Mouse (Mus musculus) T-helper 17 cell (primary cell): ENCODE results near the gene Cpsf2.

Experiments used
- in situ Hi-C, 2 experiments: fragments of 300-600 bp; cut with MboI, MseI; formaldehyde crosslinking; loops; 1 replicate in 1 of 2; 2 replicates in 1 of 2; pipeline ENCODE4 v1.15.1; 2025; ENCODE audit warnings: high pct_unique_total_duplicates in 2 of 2

Cpsf2 gene

DNA sequence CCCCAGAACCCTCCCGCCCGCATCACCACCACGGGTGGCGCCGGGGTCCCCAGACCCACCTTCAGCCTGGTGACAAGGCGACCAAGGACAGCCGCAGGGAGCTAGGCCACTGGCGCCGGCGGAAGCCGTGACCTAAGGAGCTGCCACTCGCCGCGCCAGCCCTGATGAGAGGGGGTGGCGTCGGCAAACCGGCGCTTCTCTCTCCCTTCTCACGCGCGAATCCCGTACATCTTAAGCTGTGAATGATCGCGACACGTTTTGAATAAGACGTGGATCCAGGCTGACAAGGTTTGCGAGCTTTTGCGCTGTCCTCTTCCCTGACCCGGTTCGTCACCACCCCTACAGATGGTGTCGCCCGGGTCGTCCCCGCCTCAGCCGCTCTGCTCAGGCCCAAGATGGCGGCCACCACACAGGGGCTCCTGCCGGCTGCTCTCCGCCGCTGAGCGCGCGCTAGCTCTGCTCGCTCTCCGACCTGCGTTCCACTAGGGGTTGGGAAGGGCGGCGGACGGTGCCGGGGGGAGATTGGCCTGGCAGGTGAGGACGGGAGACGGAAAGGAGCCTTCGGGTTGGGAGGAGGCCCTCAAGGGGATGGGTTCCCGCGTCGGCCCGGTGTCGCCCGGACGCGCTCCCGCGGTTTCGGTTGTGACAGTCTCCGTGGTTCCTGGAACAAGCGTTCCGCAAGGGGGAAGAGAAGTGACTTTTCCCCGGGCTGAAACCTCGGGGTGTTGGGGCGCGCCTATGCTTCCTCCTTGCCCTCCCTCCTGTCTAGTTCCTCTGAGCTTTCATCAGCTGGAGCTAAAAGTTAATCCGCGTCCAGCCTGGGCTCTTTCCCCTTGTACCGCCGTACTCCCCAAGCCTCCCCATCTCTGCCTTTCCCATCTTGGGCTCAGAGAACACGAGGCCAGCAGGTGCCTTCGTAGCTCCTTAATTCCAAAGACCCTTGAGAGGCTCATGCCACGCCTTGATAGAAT is at the start of gene Cpsf2:
Cpsf2 (plus strand) TSS at position 388 of the 971 bp plus-strand sequence.
- in situ Hi-C loops = loop anchor here (10.0 to 25.0 kb wide), 4 partner anchors 669 to 1369 kb away; partner anchors contain the start of gene Ppp4r3a (in 1 of the 2)

GRCm38 (mm10) chr12:101928423-101928822 is 47.4 kb upstream of the Cpsf2 start:
- in situ Hi-C loops = no loop called here

GRCm38 (mm10) chr12:101935223-101935622 is 40.6 kb upstream of the Cpsf2 start:
- in situ Hi-C loops = no loop called here

- in situ Hi-C loops = no loop called here
Measured at GRCm38 (mm10) chr12:101937572-101937971, 38.2 kb upstream of the Cpsf2 start.

- in situ Hi-C loops = no loop called here
Measured at GRCm38 (mm10) chr12:101947986-101948385, 27.8 kb upstream of the Cpsf2 start.

GRCm38 (mm10) chr12:101948801-101949200 is 27.0 kb upstream of the Cpsf2 start:
- in situ Hi-C loops = no loop called here

DNA sequence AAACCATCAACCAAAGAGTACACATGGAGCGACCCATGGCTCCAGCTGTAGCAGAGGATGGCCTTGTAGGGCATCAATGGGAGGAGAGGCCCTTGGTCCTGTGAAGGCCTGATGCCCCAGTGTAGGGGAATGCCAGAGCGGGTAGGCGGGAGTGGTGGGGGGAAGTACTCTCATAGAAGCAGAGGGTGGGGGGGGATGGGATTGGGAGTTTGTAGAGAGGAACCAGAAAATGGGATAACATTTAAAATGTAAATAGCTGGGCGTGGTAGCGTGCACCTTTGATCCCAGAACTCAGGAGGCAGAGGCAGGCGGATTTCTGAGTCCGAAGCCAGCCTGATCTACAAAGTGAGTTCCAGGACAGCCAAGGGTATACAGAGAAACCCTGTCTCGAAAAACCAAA is 20.0 kb upstream of the Cpsf2 start:
- in situ Hi-C loops = loop anchor here in 1 of 2 experiments (25.0 kb wide), 1 partner anchor 1381 kb away; no protein-coding TSS in a partner anchor

DNA sequence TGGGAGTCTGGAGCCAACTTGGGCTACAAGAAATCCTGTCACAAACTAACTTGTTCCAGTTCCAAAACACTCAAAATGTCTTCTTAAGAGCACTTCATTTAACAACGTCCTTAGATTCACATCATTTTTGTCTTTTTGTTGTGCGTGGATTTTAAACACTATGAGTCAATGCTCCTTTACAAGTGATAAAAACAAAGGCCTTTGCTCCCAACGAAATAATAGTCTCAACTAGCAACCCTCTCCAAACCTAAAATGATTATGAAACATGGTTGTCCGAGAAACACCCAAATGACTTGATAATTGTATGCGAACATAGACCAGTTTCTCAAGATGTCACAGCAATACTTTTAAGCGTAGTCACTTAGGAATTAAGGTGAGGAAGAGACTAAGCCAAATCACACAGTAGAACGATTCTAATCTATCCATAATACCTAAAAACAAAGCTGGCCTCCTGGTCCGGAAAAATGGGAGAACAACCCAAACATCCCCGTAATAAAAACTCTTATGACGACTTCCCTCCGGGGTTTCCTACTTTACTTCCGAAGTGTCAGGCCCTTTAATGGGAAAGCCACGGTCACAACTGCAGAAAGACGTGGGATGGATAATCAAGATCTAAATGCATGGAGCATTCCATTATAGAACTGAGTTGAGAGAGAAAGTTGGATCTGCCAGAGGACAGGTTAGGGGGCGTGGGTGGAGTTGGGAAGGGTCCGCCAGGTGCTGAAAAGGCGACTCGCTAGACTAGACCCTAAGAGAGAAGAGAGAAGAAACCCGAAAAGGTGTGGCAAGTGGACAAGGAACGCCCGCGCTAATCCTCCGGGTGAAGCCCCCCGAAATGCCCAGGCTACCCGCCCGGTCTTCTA is 18.5 kb upstream of the Cpsf2 start:
- in situ Hi-C loops = loop anchor here in 1 of 2 experiments (25.0 kb wide), 1 partner anchor 1380 kb away; no protein-coding TSS in a partner anchor

GRCm38 (mm10) chr12:101957942-101958544 is 17.7 kb upstream of the Cpsf2 start, which contains the start of gene Atxn3:
Gene Atxn3 (minus strand): TSS chr12:101958246.
- in situ Hi-C loops = loop anchor here in 1 of 2 experiments (25.0 kb wide), 1 partner anchor 1379 kb away; no protein-coding TSS in a partner anchor

GRCm38 (mm10) chr12:101958556-101958955 is 17.2 kb upstream of the Cpsf2 start:
- in situ Hi-C loops = loop anchor here in 1 of 2 experiments (25.0 kb wide), 1 partner anchor 1379 kb away; no protein-coding TSS in a partner anchor

- in situ Hi-C loops = loop anchor here in 1 of 2 experiments (25.0 kb wide), 1 partner anchor 1378 kb away; no protein-coding TSS in a partner anchor
Measured at GRCm38 (mm10) chr12:101958960-101959780, 16.6 kb upstream of the Cpsf2 start.

- in situ Hi-C loops = loop anchor here (10.0 to 25.0 kb wide), 3 partner anchors 673 to 1373 kb away; no protein-coding TSS in a partner anchor
Measured at GRCm38 (mm10) chr12:101971311-101971710, 4.5 kb upstream of the Cpsf2 start.

- in situ Hi-C loops = loop anchor here (10.0 to 25.0 kb wide), 3 partner anchors 673 to 1373 kb away; no protein-coding TSS in a partner anchor
Measured at GRCm38 (mm10) chr12:101972230-101972629, 3.6 kb upstream of the Cpsf2 start.

GRCm38 (mm10) chr12:101974571-101974970 is 1.2 kb upstream of the Cpsf2 start:
- in situ Hi-C loops = loop anchor here (10.0 to 25.0 kb wide), 3 partner anchors 670 to 1370 kb away; no protein-coding TSS in a partner anchor

DNA sequence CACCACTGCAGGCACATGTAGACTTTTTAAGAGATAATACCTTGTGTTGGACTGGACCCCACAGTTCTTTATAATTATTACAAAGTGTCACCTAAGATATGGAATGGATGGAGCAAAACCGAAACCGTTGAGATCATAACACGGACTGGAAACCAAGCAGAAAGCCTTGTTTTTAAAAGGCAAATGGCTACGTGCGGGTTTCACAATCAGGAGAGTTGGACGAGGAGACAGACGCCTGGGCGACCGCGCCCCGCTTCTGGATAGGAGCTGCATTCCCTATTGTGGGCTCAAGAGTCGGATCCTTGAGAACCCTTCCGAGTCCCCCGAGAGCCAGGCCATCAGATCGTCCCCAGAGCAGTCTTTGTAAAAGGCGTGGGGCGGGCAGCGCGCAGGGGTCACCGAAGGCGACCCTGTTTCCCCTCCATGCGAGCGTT is 604 bp upstream of the Cpsf2 start:
- in situ Hi-C loops = loop anchor here (10.0 to 25.0 kb wide), 4 partner anchors 670 to 1370 kb away; partner anchors contain the start of gene Ppp4r3a (in 1 of the 2)

DNA sequence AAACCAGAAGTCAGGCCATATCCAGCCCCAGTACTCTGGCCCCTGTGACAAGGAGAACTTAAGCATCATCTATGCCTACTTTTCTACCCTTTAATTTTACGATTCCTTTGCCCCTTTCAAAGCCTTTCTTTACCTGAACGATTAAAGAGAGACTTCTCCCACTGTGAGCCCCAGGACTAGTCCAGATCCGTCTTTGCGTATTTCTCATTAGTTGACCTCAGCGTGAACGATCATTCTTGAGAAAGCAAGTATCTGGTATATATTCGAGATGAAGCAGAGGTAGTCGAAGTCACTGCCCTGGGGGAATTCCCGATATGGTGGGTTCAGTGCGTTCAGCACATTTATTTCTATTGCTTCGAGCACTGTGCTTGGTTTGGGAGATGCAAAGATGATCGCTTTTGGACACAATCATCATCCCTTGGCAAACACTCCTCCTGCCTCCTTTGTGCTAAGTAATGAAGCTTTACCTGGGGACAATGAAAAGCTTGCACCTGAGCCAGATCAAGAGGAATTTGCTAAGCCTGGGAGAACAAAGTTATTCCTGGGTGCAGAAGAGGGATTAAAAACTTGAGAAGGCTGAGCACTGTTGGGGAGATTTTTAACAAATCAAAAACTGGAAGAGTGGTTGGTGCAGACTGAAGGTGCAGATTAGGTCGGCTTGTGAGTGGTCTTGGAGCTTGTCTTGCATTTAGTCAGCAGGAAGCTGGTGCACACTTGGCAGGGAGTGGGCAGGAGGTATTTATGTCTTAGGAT is 1.0 kb downstream of the Cpsf2 start:
- in situ Hi-C loops = loop anchor here (10.0 to 25.0 kb wide), 4 partner anchors 668 to 1368 kb away; partner anchors contain the start of gene Ppp4r3a (in 1 of the 2)

- in situ Hi-C loops = loop anchor here (10.0 to 25.0 kb wide), 4 partner anchors 667 to 1367 kb away; partner anchors contain the start of gene Ppp4r3a (in 1 of the 2)
Measured at GRCm38 (mm10) chr12:101977404-101977915, 1.7 kb downstream of the Cpsf2 start.

- in situ Hi-C loops = loop anchor here (10.0 to 25.0 kb wide), 4 partner anchors 667 to 1367 kb away; partner anchors contain the start of gene Ppp4r3a (in 1 of the 2)
Measured at GRCm38 (mm10) chr12:101978162-101978561, 2.4 kb downstream of the Cpsf2 start.
